Mouse (Mus musculus): ENCODE results near the gene Svop.
A peak's percentile ranks its signal among the peaks of the same experiment; 100 is the strongest.

Svop gene

GRCm38 (mm10) chr5:114101873-114102272, 10.5 kb upstream of the Svop start:
- DNase-seq: no peak

- no peak for DNase-seq
Observed at GRCm38 (mm10) chr5:114100390-114101099, 9.2 kb upstream of the Svop start.

GRCm38 (mm10) chr5:114099709-114100389, 8.5 kb upstream of the Svop start:
- peak; percentile 95 for DNase-seq

- DNase-seq: no peak
Observed at GRCm38 (mm10) chr5:114090421-114091013, 853 bp downstream of the Svop start.

GRCm38 (mm10) chr5:114087875-114088480, 3.4 kb downstream of the Svop start:
- peak; percentile 30 for DNase-seq

- DNase-seq: no peak
Observed at GRCm38 (mm10) chr5:114085501-114085900, 5.9 kb downstream of the Svop start.

- DNase-seq: no peak
Observed at GRCm38 (mm10) chr5:114077009-114077408, 14.4 kb downstream of the Svop start.

- DNase-seq: no peak
Observed at GRCm38 (mm10) chr5:114072262-114072661, 19.1 kb downstream of the Svop start.

- DNase-seq: no peak
Observed at GRCm38 (mm10) chr5:114070858-114071257, 20.5 kb downstream of the Svop start.

- no peak for DNase-seq
Observed at GRCm38 (mm10) chr5:114067982-114068381, 23.4 kb downstream of the Svop start.

GRCm38 (mm10) chr5:114067543-114067942, 23.8 kb downstream of the Svop start:
- no peak for DNase-seq

- DNase-seq: no peak
Observed at GRCm38 (mm10) chr5:114066601-114067000, 24.8 kb downstream of the Svop start.

GRCm38 (mm10) chr5:114065161-114065560, 26.2 kb downstream of the Svop start, which contains the start of gene Usp30:
Usp30 (plus strand) TSS chr5:114065461.
- no peak for DNase-seq

- DNase-seq: no peak
Observed at GRCm38 (mm10) chr5:114063958-114064357, 27.4 kb downstream of the Svop start.

- no peak for DNase-seq
Observed at GRCm38 (mm10) chr5:114061675-114062074, 29.7 kb downstream of the Svop start.

- DNase-seq: no peak
Observed at GRCm38 (mm10) chr5:114057129-114057731, 34.1 kb downstream of the Svop start.

- peak; percentile 21 for DNase-seq
Observed at GRCm38 (mm10) chr5:114052246-114052761, 39.1 kb downstream of the Svop start.

GRCm38 (mm10) chr5:114048731-114049308, 42.5 kb downstream of the Svop start:
- DNase-seq: no peak

- DNase-seq: no peak
Observed at GRCm38 (mm10) chr5:114047182-114047581, 44.2 kb downstream of the Svop start.

- no peak for DNase-seq
Observed at GRCm38 (mm10) chr5:114046604-114047003, 44.8 kb downstream of the Svop start.

GRCm38 (mm10) chr5:114046151-114046550, 45.2 kb downstream of the Svop start:
- no peak for DNase-seq

- no peak for DNase-seq
Observed at GRCm38 (mm10) chr5:114045134-114045533, 46.2 kb downstream of the Svop start.

Data from right cerebral cortex, postnatal 25 days (tissue).